Mouse (Mus musculus) Patski (cell line): ENCODE results near the gene Gm3233. TPM values are rescaled to one million over a fixed set of nuclear protein-coding genes. Genes with fewer than 3 reads are reported as not detected.
"Not testable (repeated sequence)": the region's sequence is repeated elsewhere in the genome, so short reads cannot be mapped to it uniquely, and the experiment has no call there.

Source experiments
- ATAC-seq: fragments of 100-300 bp; one replicate; pipeline ENCODE4 v1.8.0; 2021
- CTCF ChIA-PET: fragments of 350-600 bp; sonication (Branson Sonifier 250); formaldehyde crosslinking; loops from one replicate; lab custom pipeline; 2022; ENCODE audit warnings: inconsistent platforms; lab: Charles Lee
- POLR2A ChIA-PET: fragments of 350-600 bp; sonication (Branson Sonifier 250); formaldehyde crosslinking; loops from one replicate; lab custom pipeline; 2022; ENCODE audit warnings: antibody characterized with exemption, inconsistent platforms; lab: Charles Lee
- DNase-seq: peaks from one replicate; pipeline ENCODE4 v3.0.0-alpha.2; 2011; ENCODE audit warnings: low read depth, low spot score
- H3K27me3 ChIP-seq: fragments of 371-371 bp; one replicate; pipeline ENCODE4 v1.5.1; 2021
- CTCF ChIP-seq: fragments of 100-300 bp; IDR thresholded peaks from one replicate; pipeline ENCODE4 v1.5.1; 2021
- in situ Hi-C: fragments of 300-500 bp; cut with MboI; formaldehyde crosslinking; loops from 3 replicates; pipeline ENCODE4 v1.11.1; 2018; ENCODE audit warnings: low pct_unique_long_range_greater_than_20kb, mixed read lengths
- polyA plus RNA-seq: library from polyadenylated mRNA; unstranded; gene quantifications from one replicate; pipeline ENCODE4 v1.2.3, GENCODE M21; 2021

The Gm3233 gene
- polyA plus RNA-seq, 1 experiment from 2014 or later, result not detected

DNA sequence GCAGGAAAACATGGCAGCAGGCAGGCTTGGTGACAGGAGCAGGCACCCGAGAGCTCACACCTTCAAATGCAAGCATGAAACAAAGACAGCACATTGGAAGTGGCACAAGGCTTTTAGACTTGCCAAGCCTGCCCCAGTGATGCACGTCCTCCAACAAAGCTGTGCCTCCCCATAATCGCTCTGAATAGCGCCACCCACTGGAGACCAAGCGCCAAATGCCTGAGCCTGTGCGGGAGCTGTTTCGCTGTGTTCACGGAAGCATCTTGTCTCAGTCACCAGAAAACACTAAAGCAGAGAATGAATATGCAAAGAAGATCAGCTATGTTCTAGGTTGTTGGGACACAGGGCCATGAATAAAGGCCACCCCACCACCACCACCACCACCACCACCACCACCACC lies 34.6 kb downstream of the Gm3233 start:
- DNase-seq (no peak), ATAC-seq (no peak)
- in situ Hi-C loops, result no loop called here
- CTCF ChIA-PET, result interaction anchor here (1.0 kb wide), 1 partner anchor 14 kb away, joined by 3 read pairs; no protein-coding TSS in a partner anchor
- H3K27me3 ChIP-seq, result peaks cover 41% of the 10 kb centered on the region
- TF ChIP-seq CTCF, result no peak
- POLR2A ChIA-PET, result no interaction called here

- POLR2A ChIA-PET, ATAC-seq, CTCF ChIA-PET, DNase-seq, in situ Hi-C loops: not testable (repeated sequence)
- peaks cover 29% of the 10 kb centered on the region for H3K27me3 ChIP-seq
Observed at GRCm38 (mm10) chr10:77720299-77720698, 39.2 kb downstream of the Gm3233 start, which contains the start of gene Krtap12-1. TSS of gene Krtap12-1 (plus strand) at chr10:77720599.

- TF ChIP-seq CTCF, result no peak
- ChIA-PET CTCF (no interaction called here), POLR2A (no interaction called here)
- in situ Hi-C loops, result no loop called here
- DNase-seq, result no peak
- H3K27me3 ChIP-seq, result peaks cover 3% of the 10 kb centered on the region
- ATAC-seq, result no peak
Observed at GRCm38 (mm10) chr10:77715507-77715906, 44.0 kb downstream of the Gm3233 start, which contains the start of gene Gm10142. TSS of gene Gm10142 (plus strand) at chr10:77715807.

GRCm38 (mm10) chr10:77713734-77714133 lies 45.7 kb downstream of the Gm3233 start:
- DNase-seq (no peak), ATAC-seq (no peak)
- in situ Hi-C loops, result no loop called here
- no peak for TF ChIP-seq CTCF
- peaks cover 3% of the 10 kb centered on the region for H3K27me3 ChIP-seq
- ChIA-PET CTCF (no interaction called here), POLR2A (no interaction called here)

DNA sequence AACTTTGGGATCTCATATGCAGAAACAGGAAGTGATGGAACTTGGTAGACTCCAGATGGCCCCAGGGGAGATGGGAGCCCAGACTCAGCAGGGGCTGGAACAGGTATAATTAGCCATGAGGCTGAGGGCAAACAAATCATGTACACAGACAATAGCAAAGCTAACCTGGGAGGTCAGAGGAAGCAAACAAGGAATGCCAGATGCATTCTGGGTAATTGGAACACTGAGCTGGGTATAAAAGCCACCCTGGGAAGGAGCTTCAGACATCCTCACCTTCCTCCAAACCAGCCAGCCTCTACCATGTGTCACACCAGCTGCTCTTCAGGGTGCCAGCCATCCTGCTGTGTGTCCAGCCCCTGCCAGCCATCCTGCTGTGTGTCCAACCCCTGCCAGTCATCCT lies 48.3 kb downstream of the Gm3233 start, which contains the start of gene Gm10024:
Gene Gm10024, plus strand, starts transcription at position 301 of the 400 bp plus-strand sequence.
- POLR2A ChIA-PET, CTCF ChIA-PET, in situ Hi-C loops, DNase-seq, ATAC-seq, H3K27me3 ChIP-seq: not testable (repeated sequence)

DNA sequence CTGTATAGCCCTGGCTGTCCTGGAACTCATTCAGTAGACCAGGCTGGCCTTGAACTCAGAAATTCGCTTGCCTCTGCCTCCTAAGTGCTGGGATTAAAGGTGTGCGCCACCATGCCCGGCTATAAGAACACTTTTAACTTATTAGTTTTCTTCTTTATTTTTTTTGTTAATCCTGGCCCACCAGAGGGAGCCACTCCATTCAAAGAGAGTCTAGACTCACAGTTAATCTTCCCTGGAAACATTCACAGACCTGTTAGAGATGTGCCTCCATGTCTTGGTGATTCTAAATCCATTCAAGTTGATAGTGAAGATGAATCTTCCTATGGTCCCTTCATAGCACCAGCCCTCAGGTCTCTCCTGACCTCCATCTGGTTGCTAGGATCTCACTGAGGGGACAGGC lies 49.7 kb downstream of the Gm3233 start:
- ChIA-PET CTCF (no interaction called here), POLR2A (no interaction called here)
- in situ Hi-C loops, result no loop called here
- TF ChIP-seq CTCF, result no peak
- ATAC-seq (no peak), DNase-seq (no peak)
- H3K27me3 ChIP-seq, result peaks cover 6% of the 10 kb centered on the region

Other genes with a start within 250 kb of the Gm3233 start
- 32.2 TPM for gene Fam207a, start 243.9 kb downstream of the Gm3233 start, polyA plus RNA-seq
- 0.68 TPM for gene Itgb2, start 229.4 kb downstream of the Gm3233 start, polyA plus RNA-seq
- 339 TPM for gene Pttg1ip, start 178.0 kb downstream of the Gm3233 start, polyA plus RNA-seq
- 235 TPM for gene Sumo3, start 153.6 kb downstream of the Gm3233 start, polyA plus RNA-seq
- 5.5 TPM for gene Gm49325, start 153.5 kb downstream of the Gm3233 start, polyA plus RNA-seq
- 67.6 TPM for gene Ube2g2, start 137.4 kb downstream of the Gm3233 start, polyA plus RNA-seq
- not detected for gene Tspear, start 73.1 kb downstream of the Gm3233 start, polyA plus RNA-seq
- not detected for gene Gm19402, start 68.9 kb downstream of the Gm3233 start, polyA plus RNA-seq
- gene Gm9508, start 62.4 kb downstream of the Gm3233 start, polyA plus RNA-seq, result not detected
- not detected for gene Gm10272, start 53.1 kb downstream of the Gm3233 start, polyA plus RNA-seq
- gene Gm10024, start 48.2 kb downstream of the Gm3233 start, polyA plus RNA-seq, result not detected
- not detected for gene Gm10142, start 43.9 kb downstream of the Gm3233 start, polyA plus RNA-seq
- not detected for gene Krtap12-1, start 39.1 kb downstream of the Gm3233 start, polyA plus RNA-seq
- gene Gm10100, start 33.2 kb downstream of the Gm3233 start, polyA plus RNA-seq, result not detected
- gene Gm18596, start 17.0 kb downstream of the Gm3233 start, polyA plus RNA-seq, result not detected
- not detected for gene Gm9736, start 8.3 kb downstream of the Gm3233 start, polyA plus RNA-seq
- gene Gm3238, start 11.6 kb upstream of the Gm3233 start, polyA plus RNA-seq, result not detected
- not detected for gene Gm7138, start 17.3 kb upstream of the Gm3233 start, polyA plus RNA-seq
- not detected for gene Gm3250, start 22.9 kb upstream of the Gm3233 start, polyA plus RNA-seq
- gene Gm7137, start 28.5 kb upstream of the Gm3233 start, polyA plus RNA-seq, result not detected
- gene Gm9639, start 35.4 kb upstream of the Gm3233 start, polyA plus RNA-seq, result not detected
- not detected for gene Gm19668, start 39.5 kb upstream of the Gm3233 start, polyA plus RNA-seq
- not detected for gene Gm9507, start 52.2 kb upstream of the Gm3233 start, polyA plus RNA-seq
- gene Gm2696, start 55.0 kb upstream of the Gm3233 start, polyA plus RNA-seq, result not detected
- not detected for gene Krtap10-4, start 67.4 kb upstream of the Gm3233 start, polyA plus RNA-seq
- not detected for gene Krtap10-10, start 76.3 kb upstream of the Gm3233 start, polyA plus RNA-seq
- gene Gm36176, start 87.1 kb upstream of the Gm3233 start, polyA plus RNA-seq, result not detected
- gene Gm10318, start 93.2 kb upstream of the Gm3233 start, polyA plus RNA-seq, result not detected
- not detected for gene Gm3285, start 102.3 kb upstream of the Gm3233 start, polyA plus RNA-seq
- 0.01 TPM for gene Lrrc3, start 142.9 kb upstream of the Gm3233 start, polyA plus RNA-seq
- 0.21 TPM for gene Trpm2, start 210.9 kb upstream of the Gm3233 start, polyA plus RNA-seq
- 38.5 TPM for gene 1810043G02Rik, start 218.8 kb upstream of the Gm3233 start, polyA plus RNA-seq